Mouse (Mus musculus): ENCODE data around the gene Tspan11. TPM values are rescaled to one million over a fixed set of nuclear protein-coding genes. Genes with fewer than 3 reads are reported as not detected.

Gene Tspan11
- polyA plus RNA-seq, 1 experiment from 2014 or later, result 5.6 TPM

- Histone ChIP-seq H3K27ac (no peak overlapping the region), H3K4me1 (replicated peaks; ENCODE audit: insufficient read depth, low read length) (no peaks in the 10 kb centered on the region), H3K4me3 (replicated peaks; ENCODE audit: low read depth, low read length) (no peak overlapping the region), H3K9ac (ENCODE audit: low read depth, low read length) (no peak overlapping the region), H3K4me2 (ENCODE audit: low read length) (no peak overlapping the region), H3K36me3 (ENCODE audit: insufficient read depth, low read length) (no peaks in the 10 kb centered on the region), H3K27me3 (ENCODE audit: insufficient read depth, low read length) (no peaks in the 10 kb centered on the region), H3K9me3 (replicated peaks; ENCODE audit: low read length) (no peaks in the 10 kb centered on the region)
- ATAC-seq (replicated peaks; ENCODE audit: low FRiP score, low read depth), result no peak
- 79% methylated on average over 9 of the region's 9 CpGs for WGBS
- TF ChIP-seq CTCF (IDR thresholded peaks at IDR 0.05; ENCODE audit: low read depth), result no peak
- DNase-seq (ENCODE audit: low spot score), result no peak
These were observed 25.4 kb upstream of the Tspan11 start for GRCm38 (mm10) chr6:127861951-127862350.

GRCm38 (mm10) chr6:127865391-127865790, 22.0 kb upstream of the Tspan11 start:
- H3K4me2 ChIP-seq (ENCODE audit: low read length), result no peak overlapping the region
- ATAC-seq (replicated peaks; ENCODE audit: low FRiP score, low read depth) (no peak), DNase-seq (ENCODE audit: low spot score) (no peak)
- H3K27me3 ChIP-seq (ENCODE audit: insufficient read depth, low read length), result no peaks in the 10 kb centered on the region
- no peak overlapping the region for H3K9ac ChIP-seq (ENCODE audit: low read depth, low read length)
- no peak overlapping the region for H3K27ac ChIP-seq
- no peaks in the 10 kb centered on the region for H3K4me1 ChIP-seq (replicated peaks; ENCODE audit: insufficient read depth, low read length)
- no peaks in the 10 kb centered on the region for H3K9me3 ChIP-seq (replicated peaks; ENCODE audit: low read length)
- H3K36me3 ChIP-seq (ENCODE audit: insufficient read depth, low read length), result no peaks in the 10 kb centered on the region
- WGBS, result 52% methylated on average over 4 of the region's 4 CpGs
- H3K4me3 ChIP-seq (replicated peaks; ENCODE audit: low read depth, low read length), result no peak overlapping the region
- TF ChIP-seq CTCF (IDR thresholded peaks at IDR 0.05; ENCODE audit: low read depth), result no peak

- Histone ChIP-seq H3K27me3 (ENCODE audit: insufficient read depth, low read length) (no peaks in the 10 kb centered on the region), H3K4me1 (replicated peaks; ENCODE audit: insufficient read depth, low read length) (no peaks in the 10 kb centered on the region), H3K4me3 (replicated peaks; ENCODE audit: low read depth, low read length) (no peak overlapping the region), H3K4me2 (ENCODE audit: low read length) (no peak overlapping the region), H3K36me3 (ENCODE audit: insufficient read depth, low read length) (no peaks in the 10 kb centered on the region), H3K9ac (ENCODE audit: low read depth, low read length) (no peak overlapping the region), H3K27ac (no peak overlapping the region), H3K9me3 (replicated peaks; ENCODE audit: low read length) (no peaks in the 10 kb centered on the region)
- DNase-seq (ENCODE audit: low spot score), result no peak
- no peak for ATAC-seq (replicated peaks; ENCODE audit: low FRiP score, low read depth)
- WGBS, result 43% methylated on average over 8 of the region's 8 CpGs
- TF ChIP-seq CTCF (IDR thresholded peaks at IDR 0.05; ENCODE audit: low read depth), result no peak
These were observed 18.8 kb upstream of the Tspan11 start for GRCm38 (mm10) chr6:127868546-127868945.

GRCm38 (mm10) chr6:127869121-127869520, 18.3 kb upstream of the Tspan11 start:
- no peak overlapping the region for H3K9ac ChIP-seq (ENCODE audit: low read depth, low read length)
- ATAC-seq (replicated peaks; ENCODE audit: low FRiP score, low read depth) (no peak), DNase-seq (ENCODE audit: low spot score) (no peak)
- TF ChIP-seq CTCF (IDR thresholded peaks at IDR 0.05; ENCODE audit: low read depth), result no peak
- H3K4me1 ChIP-seq (replicated peaks; ENCODE audit: insufficient read depth, low read length), result no peaks in the 10 kb centered on the region
- WGBS, result 79% methylated on average over 7 of the region's 7 CpGs
- H3K4me2 ChIP-seq (ENCODE audit: low read length), result no peak overlapping the region
- H3K4me3 ChIP-seq (replicated peaks; ENCODE audit: low read depth, low read length), result no peak overlapping the region
- no peaks in the 10 kb centered on the region for H3K9me3 ChIP-seq (replicated peaks; ENCODE audit: low read length)
- no peaks in the 10 kb centered on the region for H3K36me3 ChIP-seq (ENCODE audit: insufficient read depth, low read length)
- no peak overlapping the region for H3K27ac ChIP-seq
- H3K27me3 ChIP-seq (ENCODE audit: insufficient read depth, low read length), result no peaks in the 10 kb centered on the region

- Histone ChIP-seq H3K27ac (no peak overlapping the region), H3K4me3 (replicated peaks; ENCODE audit: low read depth, low read length) (no peak overlapping the region)
- WGBS, result 47% methylated on average over 12 of the region's 12 CpGs
These were observed 16.8 kb upstream of the Tspan11 start for GRCm38 (mm10) chr6:127870345-127871324.

GRCm38 (mm10) chr6:127871436-127871835, 16.0 kb upstream of the Tspan11 start:
- Histone ChIP-seq H3K36me3 (ENCODE audit: insufficient read depth, low read length) (no peaks in the 10 kb centered on the region), H3K9me3 (replicated peaks; ENCODE audit: low read length) (no peaks in the 10 kb centered on the region), H3K27me3 (ENCODE audit: insufficient read depth, low read length) (no peaks in the 10 kb centered on the region), H3K27ac (no peak overlapping the region), H3K4me2 (ENCODE audit: low read length) (no peak overlapping the region), H3K4me3 (replicated peaks; ENCODE audit: low read depth, low read length) (no peak overlapping the region), H3K4me1 (replicated peaks; ENCODE audit: insufficient read depth, low read length) (no peaks in the 10 kb centered on the region), H3K9ac (ENCODE audit: low read depth, low read length) (no peak overlapping the region)
- ATAC-seq (replicated peaks; ENCODE audit: low FRiP score, low read depth) (no peak), DNase-seq (ENCODE audit: low spot score) (no peak)
- 85% methylated on average over 6 of the region's 6 CpGs for WGBS
- no peak for TF ChIP-seq CTCF (IDR thresholded peaks at IDR 0.05; ENCODE audit: low read depth)

More at GRCm38 (mm10) chr6:127870345-127871324, 16.8 kb upstream of the Tspan11 start:
- no peaks in the 10 kb centered on the region for H3K4me1 ChIP-seq (replicated peaks; ENCODE audit: insufficient read depth, low read length)
- H3K4me2 ChIP-seq (ENCODE audit: low read length), result no peak overlapping the region
- H3K9ac ChIP-seq (ENCODE audit: low read depth, low read length), result no peak overlapping the region
- no peaks in the 10 kb centered on the region for H3K36me3 ChIP-seq (ENCODE audit: insufficient read depth, low read length)
- ATAC-seq (replicated peaks; ENCODE audit: low FRiP score, low read depth) (no peak), DNase-seq (ENCODE audit: low spot score) (peak; percentile 65)
- no peak for TF ChIP-seq CTCF (IDR thresholded peaks at IDR 0.05; ENCODE audit: low read depth)
- no peaks in the 10 kb centered on the region for H3K9me3 ChIP-seq (replicated peaks; ENCODE audit: low read length)
- no peaks in the 10 kb centered on the region for H3K27me3 ChIP-seq (ENCODE audit: insufficient read depth, low read length)

Measured in kidney, postnatal 0 days (tissue).